Mouse (Mus musculus) forebrain, postnatal 0 days (tissue): Measurements from ENCODE around the gene Kdm5b. TPM values are rescaled to one million over a fixed set of nuclear protein-coding genes. Genes with fewer than 3 reads are reported as not detected.

ENCODE experiments used
- ATAC-seq: fragments of 200-750 bp; cut with Nextera tagmentation; 2 replicates; pipeline ENCODE4 v1.8.0; 2017; ENCODE audit warnings: mild to moderate bottlenecking, moderate library complexity
- DNase-seq: peaks from one replicate; pipeline ENCODE4 v3.0.0-alpha.2; 2015
- H3K27ac ChIP-seq: fragments of 300-500 bp; sonication (generic); 2 replicates; pipeline ENCODE4 v1.5.1; 2014; ENCODE audit warnings: low read depth, mild to moderate bottlenecking, antibody characterized with exemption, low read length, moderate library complexity, mixed read lengths
- H3K27me3 ChIP-seq: fragments of 300-500 bp; sonication (generic); 2 replicates; pipeline ENCODE4 v1.6.1; 2014; ENCODE audit warnings: mild to moderate bottlenecking, low read length, mixed read lengths; ENCODE audit not compliant: insufficient read depth
- H3K36me3 ChIP-seq: fragments of 300-500 bp; sonication (generic); 2 replicates; pipeline ENCODE4 v1.6.1; 2014; ENCODE audit warnings: mild to moderate bottlenecking, moderate library complexity; ENCODE audit not compliant: insufficient read depth
- H3K4me1 ChIP-seq: fragments of 300-500 bp; sonication (generic); 2 replicates; pipeline ENCODE4 v1.6.1; 2014; ENCODE audit warnings: antibody characterized with exemption; ENCODE audit not compliant: insufficient read depth
- H3K4me2 ChIP-seq: fragments of 300-500 bp; sonication (generic); 2 replicates; pipeline ENCODE4 v1.6.1; 2014; ENCODE audit warnings: low read depth, mild to moderate bottlenecking, moderate library complexity
- H3K4me3 ChIP-seq: fragments of 300-500 bp; sonication (generic); 2 replicates; pipeline ENCODE4 v1.5.1; 2014; ENCODE audit warnings: low read depth, low read length, mixed read lengths
- H3K9ac ChIP-seq: fragments of 300-500 bp; sonication (generic); 2 replicates; pipeline ENCODE4 v1.6.1; 2014; ENCODE audit warnings: mild to moderate bottlenecking
- H3K9me3 ChIP-seq: fragments of 300-500 bp; sonication (generic); 2 replicates; pipeline ENCODE4 v1.6.1; 2016; ENCODE audit warnings: low read length
- CTCF ChIP-seq: sonication (generic); IDR thresholded peaks from 2 replicates; pipeline ENCODE4 v1.5.1; 2016; ENCODE audit warnings: antibody characterized with exemption, control low read depth, low read depth
- WGBS: fragments of 180-500 bp; shearing (Covaris S2); extraction: QIAGEN DNeasy Blood & Tissue Kit; methylation state at CpG from one replicate; pipeline ENCODE4 v1.1.7; 2014; 5-methylcytosine and 5-hydroxymethylcytosine counted together
- polyA plus RNA-seq: library from polyadenylated mRNA; unstranded; fragments of >200 nt; fragmentation: Nextera tagmentation; extraction: Ambion mirVana; gene quantifications from 2 replicates; pipeline ENCODE4 v1.2.1, GENCODE M21; 2015
- total RNA-seq: library from RNA; depleted of rRNA; stranded (reverse); fragments of >200 nt; gene quantifications from 2 replicates; pipeline ENCODE4 v1.2.3, GENCODE M21; 2014

The Kdm5b gene
- total and polyA plus RNA-seq, 2 experiments from 2014 or later, result 53.6 to 84.6 TPM

- 68% methylated on average over 3 of the region's 3 CpGs for WGBS
- Histone ChIP-seq H3K4me1 (peaks cover 13% of the 10 kb centered on the region; the same call in 1 of the 2 replicates), H3K36me3 (no peaks in the 10 kb centered on the region), H3K9me3 (no peaks in the 10 kb centered on the region), H3K4me3 (no peak overlapping the region), H3K27me3 (no peaks in the 10 kb centered on the region), H3K9ac (no peak overlapping the region), H3K4me2 (no peak overlapping the region), H3K27ac (no peak overlapping the region)
- TF ChIP-seq CTCF, result no peak
- ATAC-seq, result no peak
- no peak for DNase-seq
Measured at GRCm38 (mm10) chr1:134563726-134564125, 3.8 kb downstream of the Kdm5b start.

GRCm38 (mm10) chr1:134567511-134567910, 7.5 kb downstream of the Kdm5b start:
- H3K27ac ChIP-seq, result no peak overlapping the region
- no peak overlapping the region for H3K4me3 ChIP-seq
- peaks cover 6% of the 10 kb centered on the region; the same call in 1 of the 2 replicates for H3K4me1 ChIP-seq
- DNase-seq (no peak), ATAC-seq (no peak)
- H3K9ac ChIP-seq, result no peak overlapping the region
- WGBS, result 45% methylated on average over 1 of the region's 1 CpGs
- TF ChIP-seq CTCF, result no peak
- no peaks in the 10 kb centered on the region for H3K9me3 ChIP-seq
- no peaks in the 10 kb centered on the region for H3K36me3 ChIP-seq
- no peak overlapping the region for H3K4me2 ChIP-seq
- H3K27me3 ChIP-seq, result no peaks in the 10 kb centered on the region

GRCm38 (mm10) chr1:134570171-134570570, 10.2 kb downstream of the Kdm5b start:
- no peak for TF ChIP-seq CTCF
- H3K4me2 ChIP-seq, result no peak overlapping the region
- no peaks in the 10 kb centered on the region for H3K27me3 ChIP-seq
- DNase-seq (no peak), ATAC-seq (no peak)
- no peak overlapping the region for H3K9ac ChIP-seq
- no peaks in the 10 kb centered on the region for H3K36me3 ChIP-seq
- 94% methylated on average over 9 of the region's 9 CpGs for WGBS
- no peak overlapping the region for H3K27ac ChIP-seq
- no peaks in the 10 kb centered on the region for H3K4me1 ChIP-seq
- H3K9me3 ChIP-seq, result no peaks in the 10 kb centered on the region
- H3K4me3 ChIP-seq, result no peak overlapping the region

GRCm38 (mm10) chr1:134570631-134571030, 10.7 kb downstream of the Kdm5b start:
- Histone ChIP-seq H3K27me3 (no peaks in the 10 kb centered on the region), H3K9ac (no peak overlapping the region), H3K27ac (no peak overlapping the region), H3K9me3 (no peaks in the 10 kb centered on the region), H3K36me3 (no peaks in the 10 kb centered on the region), H3K4me1 (no peaks in the 10 kb centered on the region), H3K4me2 (no peak overlapping the region), H3K4me3 (no peak overlapping the region)
- TF ChIP-seq CTCF, result no peak
- WGBS, result 66% methylated on average over 3 of the region's 3 CpGs
- no peak for ATAC-seq
- no peak for DNase-seq

GRCm38 (mm10) chr1:134573300-134573931, 13.4 kb downstream of the Kdm5b start:
- Histone ChIP-seq H3K4me3 (no peak overlapping the region), H3K27me3 (no peaks in the 10 kb centered on the region), H3K4me2 (no peak overlapping the region), H3K4me1 (no peaks in the 10 kb centered on the region), H3K36me3 (no peaks in the 10 kb centered on the region), H3K27ac (no peak overlapping the region), H3K9ac (no peak overlapping the region), H3K9me3 (no peaks in the 10 kb centered on the region)
- ATAC-seq (no peak), DNase-seq (no peak)
- no peak for TF ChIP-seq CTCF
- 81% methylated on average over 1 of the region's 1 CpGs for WGBS

GRCm38 (mm10) chr1:134573932-134574315, 14.0 kb downstream of the Kdm5b start:
- Histone ChIP-seq H3K9ac (no peak overlapping the region), H3K27me3 (no peaks in the 10 kb centered on the region), H3K27ac (no peak overlapping the region), H3K4me2 (no peak overlapping the region), H3K9me3 (no peaks in the 10 kb centered on the region), H3K36me3 (no peaks in the 10 kb centered on the region), H3K4me3 (no peak overlapping the region), H3K4me1 (no peaks in the 10 kb centered on the region)
- 70% methylated on average over 5 of the region's 5 CpGs for WGBS
- no peak for ATAC-seq
- DNase-seq, result no peak
- no peak for TF ChIP-seq CTCF

GRCm38 (mm10) chr1:134577384-134578120, 17.6 kb downstream of the Kdm5b start:
- ATAC-seq, result no peak
- Histone ChIP-seq H3K27ac (no peak overlapping the region), H3K4me2 (no peak overlapping the region), H3K9me3 (no peaks in the 10 kb centered on the region), H3K36me3 (0 out of 2 replicates have a peak, but pooled peaks cover 5% of the 10 kb centered on the region), H3K9ac (no peak overlapping the region), H3K27me3 (no peaks in the 10 kb centered on the region), H3K4me1 (no peaks in the 10 kb centered on the region), H3K4me3 (no peak overlapping the region)
- no peak for TF ChIP-seq CTCF
- 86% methylated on average over 6 of the region's 6 CpGs for WGBS
- DNase-seq, result no peak
